Mouse (Mus musculus): ENCODE results near the gene Hsd17b11.
"Not testable (repeated sequence)": the region's sequence is repeated elsewhere in the genome, so short reads cannot be mapped to it uniquely, and the experiment has no call there.

The Hsd17b11 gene

GRCm38 (mm10) chr5:104035824-104036223 lies 14.1 kb upstream of the Hsd17b11 start:
- DNase-seq (ENCODE audit: low spot score), result no peak

- no peak for DNase-seq (ENCODE audit: low spot score)
These were observed 13.3 kb upstream of the Hsd17b11 start for GRCm38 (mm10) chr5:104035066-104035465.

GRCm38 (mm10) chr5:104032434-104033097 lies 10.8 kb upstream of the Hsd17b11 start:
- DNase-seq (ENCODE audit: low spot score), result no peak

- DNase-seq (ENCODE audit: low spot score), result no peak
These were observed 3.6 kb upstream of the Hsd17b11 start for GRCm38 (mm10) chr5:104025245-104025854.

- no peak for DNase-seq (ENCODE audit: low spot score)
These were observed 3.0 kb upstream of the Hsd17b11 start for GRCm38 (mm10) chr5:104024762-104025161.

GRCm38 (mm10) chr5:104024193-104024592 lies 2.5 kb upstream of the Hsd17b11 start:
- not testable (repeated sequence) for DNase-seq (ENCODE audit: low spot score)

- no peak for DNase-seq (ENCODE audit: low spot score)
These were observed 1.7 kb upstream of the Hsd17b11 start for GRCm38 (mm10) chr5:104023289-104024020.

GRCm38 (mm10) chr5:104022558-104022957 lies 839 bp upstream of the Hsd17b11 start:
- no peak for DNase-seq (ENCODE audit: low spot score)

GRCm38 (mm10) chr5:104011419-104011818 lies 10.3 kb downstream of the Hsd17b11 start:
- DNase-seq (ENCODE audit: low spot score), result no peak

- no peak for DNase-seq (ENCODE audit: low spot score)
These were observed 11.5 kb downstream of the Hsd17b11 start for GRCm38 (mm10) chr5:104010261-104010660.

- no peak for DNase-seq (ENCODE audit: low spot score)
These were observed 12.3 kb downstream of the Hsd17b11 start for GRCm38 (mm10) chr5:104009421-104009820.

- DNase-seq (ENCODE audit: low spot score), result no peak
These were observed 13.9 kb downstream of the Hsd17b11 start for GRCm38 (mm10) chr5:104007801-104008200.

GRCm38 (mm10) chr5:104006811-104007210 lies 14.9 kb downstream of the Hsd17b11 start:
- DNase-seq (ENCODE audit: low spot score), result no peak

GRCm38 (mm10) chr5:104003955-104004354 lies 17.8 kb downstream of the Hsd17b11 start:
- no peak for DNase-seq (ENCODE audit: low spot score)

- DNase-seq (ENCODE audit: low spot score), result no peak
These were observed 18.3 kb downstream of the Hsd17b11 start for GRCm38 (mm10) chr5:104003256-104003931.

- DNase-seq (ENCODE audit: low spot score), result no peak
These were observed 19.0 kb downstream of the Hsd17b11 start for GRCm38 (mm10) chr5:104002549-104003255.

- DNase-seq (ENCODE audit: low spot score), result peak; percentile 92
These were observed 22.0 kb downstream of the Hsd17b11 start for GRCm38 (mm10) chr5:103999738-104000137.

GRCm38 (mm10) chr5:103998739-103999138 lies 23.0 kb downstream of the Hsd17b11 start:
- DNase-seq (ENCODE audit: low spot score), result peak; percentile 60

- DNase-seq (ENCODE audit: low spot score), result peak; percentile 50
These were observed 26.5 kb downstream of the Hsd17b11 start for GRCm38 (mm10) chr5:103995181-103995580.

- DNase-seq (ENCODE audit: low spot score), result no peak
These were observed 27.1 kb downstream of the Hsd17b11 start for GRCm38 (mm10) chr5:103994669-103995068.

- DNase-seq (ENCODE audit: low spot score), result no peak
These were observed 28.1 kb downstream of the Hsd17b11 start for GRCm38 (mm10) chr5:103993601-103994000.

GRCm38 (mm10) chr5:103992831-103993230 lies 28.9 kb downstream of the Hsd17b11 start:
- no peak for DNase-seq (ENCODE audit: low spot score)
